Mouse (Mus musculus): Measurements from ENCODE around the gene Lyve1. TPM values are rescaled to one million over a fixed set of nuclear protein-coding genes. Genes with fewer than 3 reads are reported as not detected.
A peak's percentile ranks its signal among the peaks of the same experiment; 100 is the strongest.
"Not testable (repeated sequence)": the region's sequence is repeated elsewhere in the genome, so short reads cannot be mapped to it uniquely, and the experiment has no call there.

Lyve1 gene
- polyA plus RNA-seq (2015; fragmentation: Nextera tagmentation; extraction: Ambion mirVana) = 6.3 and 8.6 TPM in 2 replicates

DNA sequence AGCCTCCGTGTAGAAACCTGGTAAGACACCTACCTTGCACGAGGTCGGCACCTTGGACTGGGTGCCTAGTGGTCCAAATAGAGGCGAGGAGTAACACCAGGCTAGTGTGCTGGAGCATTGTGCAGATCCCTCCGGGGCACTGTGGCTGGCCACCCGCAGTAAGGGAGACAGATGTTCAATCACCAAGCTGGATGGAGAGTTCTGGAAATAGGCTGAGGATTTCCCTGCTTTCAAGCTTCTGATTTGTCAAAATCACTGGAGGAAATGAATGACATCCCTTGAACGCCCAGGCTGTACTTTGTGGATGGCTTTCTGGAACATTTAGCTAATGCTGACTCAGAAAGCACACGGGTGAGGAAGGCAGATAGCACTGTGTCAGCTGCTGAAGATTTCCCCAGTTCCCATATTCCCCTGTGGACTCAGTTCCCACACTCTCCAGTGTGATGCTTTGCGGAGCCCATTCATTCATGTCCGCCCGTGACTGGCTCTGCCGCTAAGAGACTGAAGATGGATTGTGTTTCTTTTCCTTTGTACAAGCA lies at the start of gene Lyve1:
Lyve1 (minus strand) TSS at position 489 of the 539 bp plus-strand sequence.
- Histone ChIP-seq H3K27ac (ENCODE audit: low read length) (no peak within 1 kb of the TSS), H3K4me3 (ENCODE audit: low read length) (no peak within 1 kb of the TSS)
- 63% methylated on average over 12 of the region's 12 CpGs for whole genome bisulfite sequencing

GRCm38 (mm10) chr7:110908209-110909144 lies 45.4 kb upstream of the Lyve1 start:
- no peak overlapping the region for H3K27ac ChIP-seq (ENCODE audit: low read length)
- no peak overlapping the region for H3K4me3 ChIP-seq (ENCODE audit: low read length)
- H3K9me3 ChIP-seq (ENCODE audit: low read length) = no peaks in the 10 kb centered on the region
- WGBS = 75% methylated on average over 8 of the region's 8 CpGs
- ATAC-seq (ENCODE audit: low FRiP score, low TSS enrichment) = no peak
- H3K4me2 ChIP-seq (replicated peaks; ENCODE audit: low read depth, low read length) = no peak overlapping the region
- H3K27me3 ChIP-seq (ENCODE audit: insufficient read depth, low read length) = no peaks in the 10 kb centered on the region
- H3K9ac ChIP-seq (replicated peaks; ENCODE audit: low read length) = no peak overlapping the region
- H3K4me1 ChIP-seq (ENCODE audit: insufficient read depth, low read length) = no peaks in the 10 kb centered on the region
- peaks cover 7% of the 10 kb centered on the region; the same call in 1 of the 2 replicates for H3K36me3 ChIP-seq (ENCODE audit: insufficient read depth, low read length)

More for the DNA sequence above, at the start of gene Lyve1:
- Histone ChIP-seq H3K4me1 (ENCODE audit: insufficient read depth, low read length) (0 out of 2 replicates have a peak, but pooled peaks cover 14% of the 10 kb centered on the region), H3K9ac (replicated peaks; ENCODE audit: low read length) (no peak within 1 kb of the TSS), H3K4me2 (replicated peaks; ENCODE audit: low read depth, low read length) (no peak within 1 kb of the TSS), H3K9me3 (ENCODE audit: low read length) (no peaks in the 10 kb centered on the region), H3K27me3 (ENCODE audit: insufficient read depth, low read length) (no peaks in the 10 kb centered on the region), H3K36me3 (ENCODE audit: insufficient read depth, low read length) (no peaks in the 10 kb centered on the region)
- no peak for ATAC-seq (ENCODE audit: low FRiP score, low TSS enrichment)

- no peak overlapping the region for H3K27ac ChIP-seq (ENCODE audit: low read length)
- no peak overlapping the region for H3K4me2 ChIP-seq (replicated peaks; ENCODE audit: low read depth, low read length)
- no peak for ATAC-seq (ENCODE audit: low FRiP score, low TSS enrichment)
- H3K4me3 ChIP-seq (ENCODE audit: low read length) = no peak overlapping the region
- no peaks in the 10 kb centered on the region for H3K4me1 ChIP-seq (ENCODE audit: insufficient read depth, low read length)
- H3K9ac ChIP-seq (replicated peaks; ENCODE audit: low read length) = no peak overlapping the region
- WGBS = 76% methylated on average over 2 of the region's 2 CpGs
- H3K27me3 ChIP-seq (ENCODE audit: insufficient read depth, low read length) = no peaks in the 10 kb centered on the region
- H3K9me3 ChIP-seq (ENCODE audit: low read length) = no peaks in the 10 kb centered on the region
- peaks cover 7% of the 10 kb centered on the region; the same call in 1 of the 2 replicates for H3K36me3 ChIP-seq (ENCODE audit: insufficient read depth, low read length)
Measured at GRCm38 (mm10) chr7:110906566-110906965, 43.5 kb upstream of the Lyve1 start.

GRCm38 (mm10) chr7:110903226-110903625 lies 40.2 kb upstream of the Lyve1 start:
- H3K4me2 ChIP-seq (replicated peaks; ENCODE audit: low read depth, low read length) = no peak overlapping the region
- no peak overlapping the region for H3K27ac ChIP-seq (ENCODE audit: low read length)
- no peak overlapping the region for H3K9ac ChIP-seq (replicated peaks; ENCODE audit: low read length)
- H3K4me1 ChIP-seq (ENCODE audit: insufficient read depth, low read length) = no peaks in the 10 kb centered on the region
- H3K27me3 ChIP-seq (ENCODE audit: insufficient read depth, low read length) = no peaks in the 10 kb centered on the region
- no peaks in the 10 kb centered on the region for H3K9me3 ChIP-seq (ENCODE audit: low read length)
- 65% methylated on average over 7 of the region's 7 CpGs for WGBS
- peaks cover 7% of the 10 kb centered on the region; the same call in 1 of the 2 replicates for H3K36me3 ChIP-seq (ENCODE audit: insufficient read depth, low read length)
- no peak overlapping the region for H3K4me3 ChIP-seq (ENCODE audit: low read length)
- peak; percentile 39; the same call in 1 of the 2 replicates for ATAC-seq (ENCODE audit: low FRiP score, low TSS enrichment)

- no peaks in the 10 kb centered on the region for H3K4me1 ChIP-seq (ENCODE audit: insufficient read depth, low read length)
Measured at GRCm38 (mm10) chr7:110897202-110897601, 34.2 kb upstream of the Lyve1 start.

DNA sequence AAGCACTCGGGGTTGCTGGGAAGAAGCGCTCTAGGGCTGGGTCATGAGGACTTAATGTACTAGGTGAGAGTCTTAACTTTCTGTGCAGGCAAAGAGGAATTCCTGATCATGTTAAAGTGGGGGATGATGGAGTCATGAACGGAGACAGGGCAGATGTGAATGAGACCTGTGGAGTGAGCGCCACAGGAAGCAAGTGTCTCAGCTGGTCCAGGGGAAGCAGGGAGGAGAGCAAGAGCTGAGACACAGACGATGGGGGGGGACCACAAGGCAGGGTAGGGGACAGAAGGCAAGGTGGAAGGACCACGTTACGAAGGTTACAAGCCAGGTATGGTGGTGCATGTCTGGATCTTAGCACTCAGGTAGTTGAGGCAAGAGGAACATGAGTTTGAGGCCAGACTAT lies 33.4 kb upstream of the Lyve1 start:
- 87% methylated on average over 7 of the region's 7 CpGs for WGBS
- ATAC-seq (ENCODE audit: low FRiP score, low TSS enrichment) = no peak

More at GRCm38 (mm10) chr7:110897202-110897601, 34.2 kb upstream of the Lyve1 start:
- Histone ChIP-seq H3K27ac (ENCODE audit: low read length) (no peak overlapping the region), H3K4me3 (ENCODE audit: low read length) (no peak overlapping the region), H3K9me3 (ENCODE audit: low read length) (no peaks in the 10 kb centered on the region), H3K27me3 (ENCODE audit: insufficient read depth, low read length) (no peaks in the 10 kb centered on the region), H3K36me3 (ENCODE audit: insufficient read depth, low read length) (0 out of 2 replicates have a peak, but pooled peaks cover 2% of the 10 kb centered on the region), H3K4me2 (replicated peaks; ENCODE audit: low read depth, low read length) (no peak overlapping the region), H3K9ac (replicated peaks; ENCODE audit: low read length) (no peak overlapping the region)
- 91% methylated on average over 8 of the region's 8 CpGs for WGBS
- no peak for ATAC-seq (ENCODE audit: low FRiP score, low TSS enrichment)

DNA sequence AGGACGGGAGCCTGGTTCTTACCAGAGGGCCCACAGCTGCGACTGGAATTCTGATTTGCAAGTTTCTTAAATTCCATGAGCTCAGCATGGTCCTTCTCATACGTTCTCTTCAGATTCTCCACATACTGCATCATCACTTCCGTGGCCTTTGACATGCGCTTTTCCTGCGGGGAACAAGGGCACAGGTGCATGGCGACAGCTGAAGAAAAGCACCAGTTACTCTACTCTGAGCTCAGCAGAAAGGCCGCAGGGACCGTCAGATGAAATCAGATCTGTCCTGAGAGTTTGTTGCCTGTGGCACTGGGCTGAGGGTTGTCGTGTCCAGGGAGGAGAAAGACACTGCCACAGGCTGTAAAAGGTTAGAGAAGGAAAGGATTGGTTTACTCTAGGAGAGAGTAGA lies 32.7 kb upstream of the Lyve1 start:
- ATAC-seq (ENCODE audit: low FRiP score, low TSS enrichment) = not testable (repeated sequence)

More for the DNA sequence above, 33.4 kb upstream of the Lyve1 start:
- Histone ChIP-seq H3K4me1 (ENCODE audit: insufficient read depth, low read length) (no peaks in the 10 kb centered on the region), H3K4me3 (ENCODE audit: low read length) (no peak overlapping the region), H3K4me2 (replicated peaks; ENCODE audit: low read depth, low read length) (no peak overlapping the region), H3K9ac (replicated peaks; ENCODE audit: low read length) (no peak overlapping the region), H3K27me3 (ENCODE audit: insufficient read depth, low read length) (no peaks in the 10 kb centered on the region), H3K27ac (ENCODE audit: low read length) (no peak overlapping the region), H3K36me3 (ENCODE audit: insufficient read depth, low read length) (0 out of 2 replicates have a peak, but pooled peaks cover 2% of the 10 kb centered on the region), H3K9me3 (ENCODE audit: low read length) (no peaks in the 10 kb centered on the region)

DNA sequence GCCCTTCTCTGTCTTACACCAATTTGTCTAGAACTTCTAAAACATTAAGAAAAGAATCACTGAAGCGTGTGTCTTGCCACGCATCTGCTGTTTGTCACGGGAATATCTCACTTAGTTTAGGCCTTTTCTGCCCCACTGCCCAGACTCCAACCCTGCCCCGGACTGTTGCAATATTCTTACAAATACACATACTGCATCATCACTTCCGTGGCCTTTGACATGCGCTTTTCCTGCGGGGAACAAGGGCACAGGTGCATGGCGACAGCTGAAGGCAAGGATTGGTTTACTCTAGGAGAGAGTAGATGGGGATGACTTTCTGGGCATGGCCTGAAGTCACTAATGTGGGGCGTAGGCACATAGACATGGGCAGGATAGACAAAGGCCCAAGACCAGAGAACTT lies 31.6 kb upstream of the Lyve1 start:
- H3K36me3 ChIP-seq (ENCODE audit: insufficient read depth, low read length) = 0 out of 2 replicates have a peak, but pooled peaks cover 2% of the 10 kb centered on the region
- H3K9me3 ChIP-seq (ENCODE audit: low read length) = no peaks in the 10 kb centered on the region
- no peaks in the 10 kb centered on the region for H3K27me3 ChIP-seq (ENCODE audit: insufficient read depth, low read length)
- H3K4me1 ChIP-seq (ENCODE audit: insufficient read depth, low read length) = no peaks in the 10 kb centered on the region
- H3K9ac ChIP-seq (replicated peaks; ENCODE audit: low read length) = no peak overlapping the region
- H3K4me3 ChIP-seq (ENCODE audit: low read length) = no peak overlapping the region
- no peak for ATAC-seq (ENCODE audit: low FRiP score, low TSS enrichment)
- no peak overlapping the region for H3K27ac ChIP-seq (ENCODE audit: low read length)
- H3K4me2 ChIP-seq (replicated peaks; ENCODE audit: low read depth, low read length) = no peak overlapping the region
- 80% methylated on average over 9 of the region's 9 CpGs for WGBS

More for the DNA sequence above, 32.7 kb upstream of the Lyve1 start:
- not testable (repeated sequence) for H3K27me3 ChIP-seq (ENCODE audit: insufficient read depth, low read length); H3K4me2 ChIP-seq (replicated peaks; ENCODE audit: low read depth, low read length); H3K27ac ChIP-seq (ENCODE audit: low read length); H3K9me3 ChIP-seq (ENCODE audit: low read length); H3K4me3 ChIP-seq (ENCODE audit: low read length); H3K36me3 ChIP-seq (ENCODE audit: insufficient read depth, low read length); H3K9ac ChIP-seq (replicated peaks; ENCODE audit: low read length); H3K4me1 ChIP-seq (ENCODE audit: insufficient read depth, low read length)
- 63% methylated on average over 10 of the region's 10 CpGs for WGBS

DNA sequence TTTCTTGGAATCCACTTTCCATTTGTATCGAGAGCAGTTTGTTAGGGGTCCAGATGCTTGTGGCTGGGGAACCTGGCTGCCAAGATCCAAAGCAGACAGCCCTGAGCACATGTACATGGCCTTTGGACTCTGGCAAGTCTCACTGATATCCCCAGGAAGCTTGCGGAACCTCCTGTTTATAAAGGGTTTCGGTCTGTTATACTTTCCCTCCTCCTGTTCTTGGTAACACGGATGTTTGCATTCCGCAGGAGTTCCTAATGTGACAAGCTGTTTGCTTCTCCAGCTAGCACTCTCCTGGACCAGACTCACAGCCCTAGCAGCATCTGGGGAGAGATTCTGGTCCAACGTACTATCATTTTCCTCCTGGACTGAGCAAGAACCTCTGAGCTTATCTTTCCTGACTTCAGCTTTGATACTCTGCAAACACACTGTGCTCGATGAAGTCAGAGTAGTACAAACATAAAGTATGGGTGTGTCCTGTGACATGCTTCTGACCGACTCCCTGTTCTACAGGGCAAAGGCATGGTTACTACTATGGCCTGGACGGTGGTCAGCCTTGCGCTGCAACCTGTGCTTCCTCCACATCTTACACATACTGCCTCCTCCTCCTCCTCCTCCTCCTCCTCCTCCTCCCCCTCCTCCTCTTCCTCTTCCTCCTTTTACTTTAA lies 31.0 kb upstream of the Lyve1 start:
- Histone ChIP-seq H3K27me3 (ENCODE audit: insufficient read depth, low read length) (no peaks in the 10 kb centered on the region), H3K4me3 (ENCODE audit: low read length) (no peak overlapping the region), H3K4me2 (replicated peaks; ENCODE audit: low read depth, low read length) (no peak overlapping the region), H3K36me3 (ENCODE audit: insufficient read depth, low read length) (0 out of 2 replicates have a peak, but pooled peaks cover 2% of the 10 kb centered on the region), H3K9ac (replicated peaks; ENCODE audit: low read length) (no peak overlapping the region), H3K27ac (ENCODE audit: low read length) (no peak overlapping the region), H3K9me3 (ENCODE audit: low read length) (no peaks in the 10 kb centered on the region), H3K4me1 (ENCODE audit: insufficient read depth, low read length) (no peaks in the 10 kb centered on the region)
- 66% methylated on average over 10 of the region's 10 CpGs for WGBS
- ATAC-seq (ENCODE audit: low FRiP score, low TSS enrichment) = no peak

All from kidney, embryonic 16.5 days (tissue).